Mouse (Mus musculus) forebrain, postnatal 0 days (tissue): ENCODE results near the gene Naa20. TPM values are rescaled to one million over a fixed set of nuclear protein-coding genes. Genes with fewer than 3 reads are reported as not detected.

ENCODE experiments used
- ATAC-seq: fragments of 200-750 bp; cut with Nextera tagmentation; 2 replicates; pipeline ENCODE4 v1.8.0; 2017; ENCODE audit warnings: mild to moderate bottlenecking, moderate library complexity
- DNase-seq: peaks from one replicate; pipeline ENCODE4 v3.0.0-alpha.2; 2015
- H3K27ac ChIP-seq: fragments of 300-500 bp; sonication (generic); 2 replicates; pipeline ENCODE4 v1.5.1; 2014; ENCODE audit warnings: low read depth, mild to moderate bottlenecking, antibody characterized with exemption, low read length, moderate library complexity, mixed read lengths
- H3K27me3 ChIP-seq: fragments of 300-500 bp; sonication (generic); 2 replicates; pipeline ENCODE4 v1.6.1; 2014; ENCODE audit warnings: mild to moderate bottlenecking, low read length, mixed read lengths; ENCODE audit not compliant: insufficient read depth
- H3K36me3 ChIP-seq: fragments of 300-500 bp; sonication (generic); 2 replicates; pipeline ENCODE4 v1.6.1; 2014; ENCODE audit warnings: mild to moderate bottlenecking, moderate library complexity; ENCODE audit not compliant: insufficient read depth
- H3K4me1 ChIP-seq: fragments of 300-500 bp; sonication (generic); 2 replicates; pipeline ENCODE4 v1.6.1; 2014; ENCODE audit warnings: antibody characterized with exemption; ENCODE audit not compliant: insufficient read depth
- H3K4me2 ChIP-seq: fragments of 300-500 bp; sonication (generic); 2 replicates; pipeline ENCODE4 v1.6.1; 2014; ENCODE audit warnings: low read depth, mild to moderate bottlenecking, moderate library complexity
- H3K4me3 ChIP-seq: fragments of 300-500 bp; sonication (generic); 2 replicates; pipeline ENCODE4 v1.5.1; 2014; ENCODE audit warnings: low read depth, low read length, mixed read lengths
- H3K9ac ChIP-seq: fragments of 300-500 bp; sonication (generic); 2 replicates; pipeline ENCODE4 v1.6.1; 2014; ENCODE audit warnings: mild to moderate bottlenecking
- H3K9me3 ChIP-seq: fragments of 300-500 bp; sonication (generic); 2 replicates; pipeline ENCODE4 v1.6.1; 2016; ENCODE audit warnings: low read length
- CTCF ChIP-seq: sonication (generic); IDR thresholded peaks from 2 replicates; pipeline ENCODE4 v1.5.1; 2016; ENCODE audit warnings: antibody characterized with exemption, control low read depth, low read depth
- WGBS: fragments of 180-500 bp; shearing (Covaris S2); extraction: QIAGEN DNeasy Blood & Tissue Kit; methylation state at CpG from one replicate; pipeline ENCODE4 v1.1.7; 2014; 5-methylcytosine and 5-hydroxymethylcytosine counted together
- polyA plus RNA-seq: library from polyadenylated mRNA; unstranded; fragments of >200 nt; fragmentation: Nextera tagmentation; extraction: Ambion mirVana; gene quantifications from 2 replicates; pipeline ENCODE4 v1.2.1, GENCODE M21; 2015
- total RNA-seq: library from RNA; depleted of rRNA; stranded (reverse); fragments of >200 nt; gene quantifications from 2 replicates; pipeline ENCODE4 v1.2.3, GENCODE M21; 2014

The Naa20 gene
- total and polyA plus RNA-seq, 2 experiments from 2014 or later: 124 to 152 TPM

DNA sequence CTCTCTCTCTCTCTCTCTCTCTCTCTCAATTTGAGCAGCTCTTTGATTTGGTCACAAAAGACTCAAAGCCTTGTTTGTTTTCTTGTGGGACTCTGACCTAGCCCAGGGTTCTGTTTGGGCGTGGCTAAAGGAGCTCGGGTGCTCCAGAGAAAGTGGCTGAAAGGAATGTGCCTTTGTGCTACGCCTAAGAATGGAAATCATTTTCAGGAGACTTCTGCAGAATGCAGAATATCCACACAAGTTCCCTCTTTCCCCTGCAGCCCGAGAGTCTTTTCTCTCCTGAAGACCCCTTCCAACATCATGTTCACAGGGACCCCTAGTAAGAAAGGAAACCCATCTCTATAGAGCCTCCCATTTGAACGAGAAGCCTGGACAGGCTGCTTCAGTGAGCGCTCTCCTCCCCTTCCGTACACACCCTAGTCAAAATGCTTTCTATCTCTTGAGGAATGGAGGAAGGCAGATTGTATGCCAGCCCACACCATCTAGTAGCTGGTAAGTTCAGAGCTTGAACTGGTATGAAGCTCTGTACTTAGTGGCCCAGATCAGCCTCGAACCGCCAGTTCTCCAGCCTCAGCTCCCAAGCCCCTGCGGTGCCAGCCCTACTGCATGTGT is 39.6 kb upstream of the Naa20 start:
- H3K27ac ChIP-seq: 0 out of 2 replicates have a peak overlapping the region, but pooled peaks have one; percentile 30
- H3K9me3 ChIP-seq: no peaks in the 10 kb centered on the region
- ATAC-seq: no peak
- H3K27me3 ChIP-seq: no peaks in the 10 kb centered on the region
- H3K4me3 ChIP-seq: peak overlapping the region; percentile 35
- no peaks in the 10 kb centered on the region for H3K36me3 ChIP-seq
- no peak for DNase-seq
- no peak for TF ChIP-seq CTCF
- WGBS: 26% methylated on average over 10 of the region's 10 CpGs
- peak overlapping the region; percentile 14 for H3K9ac ChIP-seq
- peak overlapping the region; percentile 53 for H3K4me2 ChIP-seq
- H3K4me1 ChIP-seq: peaks cover 6% of the 10 kb centered on the region; the same call in 1 of the 2 replicates

GRCm38 (mm10) chr2:145865344-145865743 is 36.6 kb upstream of the Naa20 start:
- no peak overlapping the region for H3K4me2 ChIP-seq
- WGBS: 94% methylated on average over 3 of the region's 3 CpGs
- H3K36me3 ChIP-seq: no peaks in the 10 kb centered on the region
- no peak for ATAC-seq
- H3K4me3 ChIP-seq: no peak overlapping the region
- H3K9me3 ChIP-seq: no peaks in the 10 kb centered on the region
- no peak overlapping the region for H3K27ac ChIP-seq
- H3K4me1 ChIP-seq: no peaks in the 10 kb centered on the region; the same call in 1 of the 2 replicates
- no peak overlapping the region for H3K9ac ChIP-seq
- no peaks in the 10 kb centered on the region for H3K27me3 ChIP-seq
- TF ChIP-seq CTCF: no peak
- DNase-seq: no peak

DNA sequence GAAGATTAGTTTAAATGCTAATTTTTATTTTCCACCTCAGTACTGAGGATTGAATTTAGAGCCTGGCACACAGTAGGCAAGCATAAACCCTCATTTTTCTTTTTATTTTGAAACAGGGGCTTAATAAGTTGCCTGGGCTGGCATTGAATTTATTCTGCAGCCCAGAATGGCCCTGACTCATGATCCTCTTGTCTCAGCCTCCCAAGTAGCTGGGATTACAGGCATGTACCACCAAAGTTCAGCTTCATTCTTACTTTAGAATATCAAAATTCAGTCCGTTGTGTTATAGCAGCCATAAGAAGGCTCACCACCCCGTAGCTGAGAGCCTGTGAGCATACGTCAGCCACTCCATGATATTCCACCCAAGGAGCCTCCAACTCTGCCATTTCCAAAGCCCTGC is 35.7 kb upstream of the Naa20 start:
- no peaks in the 10 kb centered on the region for H3K36me3 ChIP-seq
- H3K4me3 ChIP-seq: no peak overlapping the region
- H3K4me1 ChIP-seq: no peaks in the 10 kb centered on the region; the same call in 1 of the 2 replicates
- ATAC-seq: no peak
- 98% methylated on average over 3 of the region's 3 CpGs for WGBS
- H3K4me2 ChIP-seq: no peak overlapping the region
- H3K9ac ChIP-seq: no peak overlapping the region
- no peak for TF ChIP-seq CTCF
- H3K27me3 ChIP-seq: no peaks in the 10 kb centered on the region
- DNase-seq: no peak
- H3K27ac ChIP-seq: no peak overlapping the region
- no peaks in the 10 kb centered on the region for H3K9me3 ChIP-seq

DNA sequence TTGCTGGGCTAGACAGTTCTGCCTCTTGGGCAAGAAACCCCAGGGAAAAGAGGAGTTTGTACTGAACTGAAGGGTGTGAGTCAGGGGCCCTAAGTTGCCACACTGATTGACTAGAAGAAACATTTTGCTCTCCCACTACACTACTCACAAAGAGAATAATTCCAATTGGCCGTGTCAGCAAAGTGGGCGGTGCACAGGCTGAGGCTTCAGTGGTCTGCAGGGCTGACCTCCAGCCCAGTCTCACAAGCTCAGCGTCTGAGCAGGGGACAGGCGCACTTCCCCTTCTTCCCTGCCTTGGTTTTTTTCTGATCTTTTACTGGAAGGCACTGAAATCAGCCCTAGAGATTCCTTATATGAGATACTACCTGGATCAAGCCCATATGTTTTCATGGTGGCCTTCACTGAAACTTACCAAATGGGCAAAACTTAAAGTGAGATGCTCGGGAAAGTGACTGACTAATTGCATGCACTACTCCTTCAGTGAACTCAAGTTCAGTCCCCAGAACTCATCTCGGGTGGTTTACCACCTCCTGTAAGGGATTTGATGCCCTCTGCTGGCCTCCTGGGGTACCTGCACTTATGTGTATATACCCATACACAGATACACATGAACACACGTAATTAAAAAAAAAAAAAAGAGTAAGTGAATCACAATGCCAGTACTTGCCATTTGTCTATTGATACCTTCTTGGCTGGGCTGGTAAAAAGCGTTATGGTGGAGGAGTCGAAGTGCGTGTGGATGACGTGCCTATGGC is 35.0 kb upstream of the Naa20 start:
- ATAC-seq (no peak), DNase-seq (no peak)
- Histone ChIP-seq H3K9ac (no peak overlapping the region), H3K4me1 (no peaks in the 10 kb centered on the region), H3K27me3 (no peaks in the 10 kb centered on the region), H3K4me2 (no peak overlapping the region), H3K9me3 (no peaks in the 10 kb centered on the region), H3K27ac (no peak overlapping the region), H3K4me3 (no peak overlapping the region), H3K36me3 (no peaks in the 10 kb centered on the region)
- WGBS: 95% methylated on average over 11 of the region's 11 CpGs
- no peak for TF ChIP-seq CTCF

GRCm38 (mm10) chr2:145871308-145871707 is 30.6 kb upstream of the Naa20 start:
- Histone ChIP-seq H3K9ac (no peak overlapping the region), H3K4me1 (no peaks in the 10 kb centered on the region), H3K4me2 (no peak overlapping the region), H3K36me3 (no peaks in the 10 kb centered on the region), H3K9me3 (no peaks in the 10 kb centered on the region), H3K4me3 (no peak overlapping the region), H3K27ac (no peak overlapping the region), H3K27me3 (no peaks in the 10 kb centered on the region)
- no peak for ATAC-seq
- no peak for DNase-seq
- no peak for TF ChIP-seq CTCF
- WGBS: 66% methylated on average over 4 of the region's 4 CpGs

DNA sequence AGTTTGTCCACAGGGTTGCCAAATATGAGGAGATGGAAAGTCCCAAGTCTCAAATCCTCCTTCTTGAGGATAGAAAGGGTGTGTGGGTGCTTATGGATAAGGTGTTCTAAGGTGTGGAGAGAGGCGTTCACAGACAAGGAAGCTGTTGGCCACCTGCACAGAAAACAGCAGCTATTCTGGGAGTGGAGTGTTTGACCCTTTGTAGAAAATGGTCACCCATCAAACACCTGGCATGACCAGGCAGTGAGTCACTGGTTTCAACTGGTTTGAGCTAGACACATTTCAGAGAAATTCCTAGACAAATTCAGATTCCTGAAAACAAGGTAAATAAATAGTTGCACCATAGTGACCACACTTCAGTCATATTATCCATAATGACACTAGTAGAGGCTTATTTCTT is 29.8 kb upstream of the Naa20 start:
- Histone ChIP-seq H3K9ac (no peak overlapping the region), H3K36me3 (no peaks in the 10 kb centered on the region), H3K27me3 (no peaks in the 10 kb centered on the region), H3K4me1 (no peaks in the 10 kb centered on the region), H3K9me3 (no peaks in the 10 kb centered on the region), H3K4me2 (no peak overlapping the region), H3K27ac (no peak overlapping the region), H3K4me3 (no peak overlapping the region)
- no peak for TF ChIP-seq CTCF
- DNase-seq: no peak
- WGBS: 100% methylated on average over 1 of the region's 1 CpGs
- ATAC-seq: no peak

GRCm38 (mm10) chr2:145873953-145874352 is 27.9 kb upstream of the Naa20 start:
- Histone ChIP-seq H3K9me3 (no peaks in the 10 kb centered on the region), H3K27me3 (no peaks in the 10 kb centered on the region), H3K4me3 (no peak overlapping the region), H3K4me1 (no peaks in the 10 kb centered on the region), H3K9ac (no peak overlapping the region), H3K27ac (no peak overlapping the region), H3K36me3 (peaks cover 7% of the 10 kb centered on the region; the same call in 1 of the 2 replicates), H3K4me2 (no peak overlapping the region)
- no peak for ATAC-seq
- no peak for TF ChIP-seq CTCF
- DNase-seq: no peak
- 63% methylated on average over 1 of the region's 1 CpGs for WGBS
